Mouse (Mus musculus): ENCODE measurements around the gene Cd200. TPM values are rescaled to one million over a fixed set of nuclear protein-coding genes. Genes with fewer than 3 reads are reported as not detected.

Cd200 gene
- polyA plus RNA-seq, 1 experiment from 2014 or later = 8.8 TPM

DNA sequence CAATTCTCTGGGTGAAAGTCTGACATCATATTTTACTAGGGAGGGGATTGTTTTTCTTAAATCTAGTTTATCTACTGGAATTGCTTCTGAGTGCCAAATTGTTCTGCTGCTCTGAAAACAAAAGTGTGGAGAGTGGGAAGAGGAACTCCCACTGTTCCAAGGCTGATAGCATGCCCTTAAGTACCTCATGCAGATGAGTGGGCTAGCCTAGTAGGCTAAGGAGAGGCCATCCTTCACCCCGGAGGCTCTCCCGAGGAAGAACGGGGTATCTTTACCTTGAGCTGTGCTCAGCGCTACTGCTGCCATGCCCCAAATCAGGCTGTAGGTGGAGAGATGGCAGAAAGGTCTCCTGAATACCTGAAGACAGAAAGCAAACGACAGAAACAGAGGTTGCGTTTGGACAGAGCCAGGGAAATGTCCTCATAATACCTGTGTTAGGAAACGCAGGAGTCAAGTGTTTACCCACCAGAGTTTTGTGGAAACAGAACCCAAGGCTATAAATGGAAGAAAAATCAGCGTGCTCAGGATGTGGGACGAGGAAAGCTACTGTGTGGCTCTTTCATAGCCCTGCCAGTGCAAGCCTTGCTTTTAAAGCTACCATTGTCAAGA is 8.8 kb downstream of the Cd200 start:
- 60% methylated on average over 9 of the region's 9 CpGs for WGBS
- no peak overlapping the region for H3K9ac ChIP-seq (replicated peaks)
- no peak overlapping the region for H3K4me3 ChIP-seq (replicated peaks)
- H3K9me3 ChIP-seq = no peaks in the 10 kb centered on the region
- H3K36me3 ChIP-seq = no peaks in the 10 kb centered on the region
- H3K4me1 ChIP-seq (replicated peaks) = no peaks in the 10 kb centered on the region
- ATAC-seq (ENCODE audit: insufficient number of reproducible peaks, insufficient read depth, low FRiP score, low TSS enrichment, low read depth) = no peak
- H3K27ac ChIP-seq = 0 out of 2 replicates have a peak overlapping the region, but pooled peaks have one; percentile 7
- no peaks in the 10 kb centered on the region for H3K27me3 ChIP-seq
- no peak overlapping the region for H3K4me2 ChIP-seq

DNA sequence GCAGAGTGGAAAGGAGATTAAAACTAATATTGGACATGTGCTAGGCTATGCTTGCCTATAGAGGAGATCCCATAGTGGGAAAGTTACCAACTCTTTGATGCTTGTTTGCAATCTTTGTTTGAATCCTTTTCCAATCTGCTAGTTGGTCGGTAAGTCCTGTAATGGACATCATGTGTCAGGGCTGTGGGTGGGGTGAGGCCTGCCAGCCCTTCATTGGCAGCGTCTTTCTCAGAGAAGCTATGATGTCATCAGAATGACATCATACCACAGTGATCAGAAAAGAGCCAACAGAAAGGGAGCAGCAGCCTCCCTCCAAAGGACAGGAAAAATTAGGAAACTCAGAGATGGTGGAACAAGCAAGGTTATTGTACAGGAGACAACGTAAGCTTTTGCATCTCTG is 9.4 kb downstream of the Cd200 start:
- no peak overlapping the region for H3K9ac ChIP-seq (replicated peaks)
- H3K4me2 ChIP-seq = no peak overlapping the region
- WGBS = 87% methylated on average over 3 of the region's 3 CpGs
- no peak for ATAC-seq (ENCODE audit: insufficient number of reproducible peaks, insufficient read depth, low FRiP score, low TSS enrichment, low read depth)
- H3K4me3 ChIP-seq (replicated peaks) = no peak overlapping the region
- H3K27ac ChIP-seq = no peak overlapping the region
- no peaks in the 10 kb centered on the region for H3K36me3 ChIP-seq
- H3K27me3 ChIP-seq = no peaks in the 10 kb centered on the region
- no peaks in the 10 kb centered on the region for H3K4me1 ChIP-seq (replicated peaks)
- H3K9me3 ChIP-seq = no peaks in the 10 kb centered on the region

DNA sequence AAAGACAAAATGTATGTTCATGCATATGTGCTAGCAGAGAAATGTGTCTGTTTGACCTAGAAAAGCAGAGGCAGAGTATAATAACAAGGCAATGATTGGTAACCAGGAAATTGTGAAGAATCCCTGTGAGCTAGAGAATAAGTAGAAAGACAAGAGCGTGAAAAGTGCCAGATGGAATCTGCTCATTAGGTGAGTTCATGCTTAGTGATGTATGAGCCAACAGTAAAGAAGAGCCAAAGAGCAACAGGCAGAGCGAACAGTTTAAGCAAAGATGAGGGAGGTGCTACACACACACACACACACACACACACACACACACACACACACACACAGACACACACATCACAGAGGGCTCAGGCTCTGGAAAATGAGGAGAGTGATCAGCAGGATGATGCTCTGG is 11.4 kb downstream of the Cd200 start:
- no peaks in the 10 kb centered on the region for H3K27me3 ChIP-seq
- H3K4me1 ChIP-seq (replicated peaks) = no peaks in the 10 kb centered on the region
- no peak overlapping the region for H3K9ac ChIP-seq (replicated peaks)
- no peak overlapping the region for H3K4me3 ChIP-seq (replicated peaks)
- no peak for ATAC-seq (ENCODE audit: insufficient number of reproducible peaks, insufficient read depth, low FRiP score, low TSS enrichment, low read depth)
- WGBS = 87% methylated on average over 2 of the region's 2 CpGs
- no peaks in the 10 kb centered on the region for H3K9me3 ChIP-seq
- H3K4me2 ChIP-seq = no peak overlapping the region
- no peaks in the 10 kb centered on the region for H3K36me3 ChIP-seq
- no peak overlapping the region for H3K27ac ChIP-seq

DNA sequence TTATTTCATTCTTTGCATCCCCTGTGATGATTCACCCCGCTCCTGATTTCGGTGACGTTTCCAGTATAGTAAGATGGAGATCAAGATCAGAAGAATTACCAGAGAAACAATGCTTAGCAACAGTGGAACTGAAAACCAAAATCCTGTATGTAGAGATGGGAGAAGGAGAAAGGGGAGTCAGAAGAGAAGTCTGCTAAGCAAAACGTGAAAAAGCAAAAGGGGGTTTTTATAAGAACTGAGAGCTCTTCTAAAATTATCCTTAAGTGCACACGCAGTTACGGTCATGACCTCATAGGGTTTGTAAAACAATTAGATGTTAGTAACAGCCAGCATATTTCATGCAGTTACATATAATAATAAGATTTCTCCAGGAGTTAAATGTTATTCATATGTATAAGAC is 16.6 kb downstream of the Cd200 start:
- ATAC-seq (ENCODE audit: insufficient number of reproducible peaks, insufficient read depth, low FRiP score, low TSS enrichment, low read depth) = no peak
- Histone ChIP-seq H3K9me3 (no peaks in the 10 kb centered on the region), H3K27ac (no peak overlapping the region), H3K4me1 (replicated peaks) (no peaks in the 10 kb centered on the region), H3K9ac (replicated peaks) (no peak overlapping the region), H3K4me3 (replicated peaks) (no peak overlapping the region), H3K27me3 (no peaks in the 10 kb centered on the region), H3K36me3 (no peaks in the 10 kb centered on the region), H3K4me2 (no peak overlapping the region)
- WGBS = 92% methylated on average over 6 of the region's 6 CpGs

DNA sequence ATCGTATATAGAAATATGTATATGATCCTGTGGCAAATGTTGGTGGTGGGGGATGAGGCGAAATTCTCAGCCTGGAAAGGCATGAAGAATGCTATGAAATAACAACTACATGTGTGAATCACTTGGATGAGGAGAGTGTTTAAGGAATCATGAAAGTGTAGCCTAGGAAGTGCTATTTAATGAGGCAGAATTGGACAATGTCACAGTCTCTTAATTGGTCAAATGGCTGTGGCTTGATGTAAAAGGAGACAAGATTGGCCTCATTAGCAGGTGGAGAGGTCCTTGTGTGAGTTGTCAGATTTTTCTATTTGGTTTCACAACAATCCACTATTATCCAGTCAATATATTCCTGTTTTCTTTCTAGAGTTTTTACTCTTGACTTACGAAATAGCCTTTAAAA is 17.2 kb downstream of the Cd200 start:
- no peaks in the 10 kb centered on the region for H3K4me1 ChIP-seq (replicated peaks)
- H3K27me3 ChIP-seq = no peaks in the 10 kb centered on the region
- 85% methylated on average over 3 of the region's 3 CpGs for whole genome bisulfite sequencing
- H3K9me3 ChIP-seq = no peaks in the 10 kb centered on the region
- no peaks in the 10 kb centered on the region for H3K36me3 ChIP-seq
- H3K4me2 ChIP-seq = no peak overlapping the region
- no peak for ATAC-seq (ENCODE audit: insufficient number of reproducible peaks, insufficient read depth, low FRiP score, low TSS enrichment, low read depth)
- H3K27ac ChIP-seq = no peak overlapping the region
- H3K9ac ChIP-seq (replicated peaks) = no peak overlapping the region
- no peak overlapping the region for H3K4me3 ChIP-seq (replicated peaks)

DNA sequence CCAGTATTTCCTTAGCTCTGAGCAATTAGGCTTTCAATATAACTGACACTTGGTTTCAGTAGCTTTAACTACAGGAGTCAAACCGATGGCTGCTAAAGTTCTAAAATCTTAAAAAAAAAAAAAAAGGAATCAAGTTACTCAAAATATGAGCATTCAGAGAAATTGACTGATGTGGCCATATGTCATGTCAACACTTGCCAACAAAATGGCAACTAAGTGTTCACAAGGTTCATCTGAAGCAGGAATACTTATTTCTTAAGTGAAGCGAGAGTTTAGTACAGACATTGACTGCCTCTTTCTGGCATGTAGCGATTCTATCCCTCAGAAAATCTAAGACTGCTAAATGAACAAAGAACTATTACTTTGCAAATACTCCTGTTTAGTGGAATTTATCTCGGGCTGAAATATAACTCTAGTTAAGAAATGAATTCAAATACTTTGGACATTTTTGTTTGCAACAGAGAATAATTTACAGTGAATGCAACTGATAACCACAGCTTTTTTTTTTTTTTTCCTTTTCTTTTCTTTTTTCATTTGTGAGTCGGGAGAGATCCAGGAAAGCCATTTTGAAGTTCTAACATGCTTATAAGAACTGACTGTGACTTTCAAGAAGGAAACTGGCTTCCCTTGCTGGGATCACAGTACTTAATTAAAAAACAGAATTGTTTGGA is 18.4 kb downstream of the Cd200 start:
- no peak overlapping the region for H3K9ac ChIP-seq (replicated peaks)
- no peak overlapping the region for H3K4me2 ChIP-seq
- H3K27me3 ChIP-seq = no peaks in the 10 kb centered on the region
- no peaks in the 10 kb centered on the region for H3K9me3 ChIP-seq
- no peak overlapping the region for H3K4me3 ChIP-seq (replicated peaks)
- H3K36me3 ChIP-seq = no peaks in the 10 kb centered on the region
- no peak for ATAC-seq (ENCODE audit: insufficient number of reproducible peaks, insufficient read depth, low FRiP score, low TSS enrichment, low read depth)
- no peaks in the 10 kb centered on the region for H3K4me1 ChIP-seq (replicated peaks)
- WGBS = 71% methylated on average over 5 of the region's 5 CpGs
- no peak overlapping the region for H3K27ac ChIP-seq

DNA sequence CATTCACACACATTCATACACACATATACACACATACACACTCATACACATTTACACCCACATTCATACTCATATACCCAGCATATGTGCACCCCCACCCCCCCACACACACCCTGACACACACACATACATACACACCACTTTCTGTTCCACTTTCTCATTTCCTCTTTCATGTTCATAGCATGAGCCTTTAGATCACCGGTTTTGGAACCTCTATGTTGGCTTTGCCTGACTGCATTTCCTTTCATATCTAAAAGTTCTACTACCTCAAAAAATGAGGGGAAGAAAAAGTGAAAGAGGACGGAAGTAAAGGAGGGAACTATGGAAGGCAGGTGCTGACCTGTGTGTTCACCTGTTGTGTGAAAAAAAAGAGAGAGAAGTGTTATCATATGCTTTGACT is 19.0 kb downstream of the Cd200 start:
- Histone ChIP-seq H3K27me3 (no peaks in the 10 kb centered on the region), H3K9ac (replicated peaks) (no peak overlapping the region), H3K36me3 (no peaks in the 10 kb centered on the region), H3K4me3 (replicated peaks) (no peak overlapping the region), H3K9me3 (no peaks in the 10 kb centered on the region), H3K4me1 (replicated peaks) (no peaks in the 10 kb centered on the region), H3K4me2 (no peak overlapping the region), H3K27ac (no peak overlapping the region)
- WGBS = 83% methylated on average over 2 of the region's 2 CpGs
- ATAC-seq (ENCODE audit: insufficient number of reproducible peaks, insufficient read depth, low FRiP score, low TSS enrichment, low read depth) = no peak

DNA sequence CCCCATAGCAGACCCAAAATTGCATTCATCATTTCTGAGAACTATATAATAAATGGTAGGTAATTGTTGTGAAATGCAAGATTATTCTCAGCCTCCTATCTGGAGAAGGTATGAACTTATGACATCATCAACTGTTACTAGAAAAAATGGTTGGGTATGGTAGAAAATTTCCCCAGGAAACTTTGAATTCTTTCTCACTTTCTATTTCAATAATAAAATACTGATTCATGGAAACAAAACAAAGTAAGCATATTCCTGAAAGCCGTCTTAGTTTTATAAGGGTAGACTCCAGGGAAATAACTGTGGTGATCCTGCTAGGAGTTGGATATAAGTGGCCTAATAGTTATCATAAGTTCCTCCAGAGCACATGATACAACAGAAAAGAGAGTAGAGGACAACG is 19.8 kb downstream of the Cd200 start:
- WGBS = 87% methylated on average over 2 of the region's 2 CpGs
- Histone ChIP-seq H3K9me3 (no peaks in the 10 kb centered on the region), H3K27ac (no peak overlapping the region), H3K4me2 (no peak overlapping the region), H3K9ac (replicated peaks) (no peak overlapping the region), H3K36me3 (no peaks in the 10 kb centered on the region), H3K4me3 (replicated peaks) (no peak overlapping the region), H3K27me3 (no peaks in the 10 kb centered on the region), H3K4me1 (replicated peaks) (no peaks in the 10 kb centered on the region)
- ATAC-seq (ENCODE audit: insufficient number of reproducible peaks, insufficient read depth, low FRiP score, low TSS enrichment, low read depth) = no peak

DNA sequence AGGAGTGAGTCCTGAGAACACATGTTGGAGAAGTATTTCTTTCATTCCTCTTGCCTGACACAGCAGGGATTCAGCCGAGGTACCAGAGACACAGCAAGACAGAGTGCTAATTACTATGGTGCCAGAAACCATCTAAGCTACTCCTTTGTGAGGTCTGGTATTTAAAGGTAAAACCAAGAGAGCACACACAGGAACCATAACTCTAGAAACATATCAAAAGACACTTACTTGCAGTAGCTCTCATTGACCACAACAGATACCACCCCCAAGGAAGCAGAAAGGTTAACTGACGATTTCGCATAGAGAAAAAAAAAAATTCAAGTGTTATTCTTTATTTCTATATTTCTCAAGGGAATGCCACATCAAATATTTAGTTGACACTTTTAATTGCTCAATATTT is 27.0 kb downstream of the Cd200 start:
- H3K36me3 ChIP-seq = no peaks in the 10 kb centered on the region
- H3K9me3 ChIP-seq = no peaks in the 10 kb centered on the region
- no peak overlapping the region for H3K4me2 ChIP-seq
- whole genome bisulfite sequencing = 78% methylated on average over 3 of the region's 3 CpGs
- no peak overlapping the region for H3K4me3 ChIP-seq (replicated peaks)
- no peak for ATAC-seq (ENCODE audit: insufficient number of reproducible peaks, insufficient read depth, low FRiP score, low TSS enrichment, low read depth)
- H3K27ac ChIP-seq = no peak overlapping the region
- no peak overlapping the region for H3K9ac ChIP-seq (replicated peaks)
- H3K4me1 ChIP-seq (replicated peaks) = no peaks in the 10 kb centered on the region
- H3K27me3 ChIP-seq = no peaks in the 10 kb centered on the region

DNA sequence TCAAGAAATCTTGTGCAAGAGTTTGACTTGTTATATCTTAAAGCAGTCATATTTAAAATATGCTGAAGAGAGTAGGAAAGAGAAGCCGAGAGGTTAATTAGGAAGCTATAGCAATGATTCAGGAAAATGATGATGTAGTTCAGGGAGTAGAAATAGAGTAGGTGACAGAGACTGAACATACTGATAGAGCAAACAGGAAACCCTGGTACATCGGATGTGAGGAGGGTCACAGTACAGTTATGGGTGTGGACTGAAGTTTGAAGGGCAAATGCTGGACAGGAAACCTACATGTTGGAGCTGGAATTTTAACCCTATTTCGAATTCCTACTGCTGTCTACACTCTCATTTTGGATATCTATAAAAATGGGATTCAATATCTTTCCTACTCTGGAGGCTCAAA is 29.9 kb downstream of the Cd200 start:
- Histone ChIP-seq H3K9ac (replicated peaks) (no peak overlapping the region), H3K4me2 (no peak overlapping the region), H3K27ac (no peak overlapping the region), H3K9me3 (no peaks in the 10 kb centered on the region), H3K4me1 (replicated peaks) (no peaks in the 10 kb centered on the region), H3K36me3 (no peaks in the 10 kb centered on the region), H3K27me3 (no peaks in the 10 kb centered on the region), H3K4me3 (replicated peaks) (no peak overlapping the region)
- ATAC-seq (ENCODE audit: insufficient number of reproducible peaks, insufficient read depth, low FRiP score, low TSS enrichment, low read depth) = no peak
- WGBS = 79% methylated on average over 3 of the region's 3 CpGs

DNA sequence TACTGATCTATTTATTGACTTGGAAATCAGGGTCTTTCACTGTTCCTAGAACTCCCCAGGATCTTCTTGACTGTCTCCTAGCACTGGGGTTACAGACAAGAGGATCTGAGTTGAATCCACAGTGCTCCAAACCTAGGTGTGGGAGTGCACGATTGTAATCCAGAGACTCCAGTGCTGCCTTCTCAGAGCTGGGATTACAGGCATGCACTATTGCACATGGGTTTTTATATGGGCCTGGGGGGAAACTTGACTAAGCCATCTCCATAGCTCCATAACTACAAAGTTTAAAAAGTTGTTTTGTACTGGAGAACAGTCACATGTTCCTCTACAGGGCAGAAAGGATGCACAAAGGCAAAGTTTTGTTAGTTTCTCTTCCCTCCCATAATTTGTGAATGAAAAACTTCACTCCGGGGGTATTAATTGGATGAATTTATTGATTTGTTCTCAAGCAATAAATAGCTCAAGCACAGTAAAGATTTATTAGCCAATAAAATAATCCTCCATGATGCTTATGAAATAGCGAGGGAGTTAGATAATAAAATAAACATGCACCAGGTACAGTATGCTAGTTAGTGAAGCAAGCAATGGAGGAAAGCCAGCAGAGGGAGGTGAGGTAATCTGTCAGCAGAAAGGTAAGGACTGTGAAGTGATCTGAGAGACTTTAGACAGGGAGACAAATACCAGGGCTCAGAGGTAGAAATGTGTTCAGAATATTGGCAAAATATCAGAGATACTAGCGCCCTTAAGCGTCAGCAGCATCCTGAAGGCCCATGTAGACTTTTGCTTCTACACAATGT is 30.5 kb downstream of the Cd200 start:
- Histone ChIP-seq H3K4me3 (replicated peaks) (no peak overlapping the region), H3K4me1 (replicated peaks) (no peaks in the 10 kb centered on the region), H3K4me2 (no peak overlapping the region), H3K9me3 (no peaks in the 10 kb centered on the region), H3K27ac (no peak overlapping the region), H3K27me3 (no peaks in the 10 kb centered on the region), H3K9ac (replicated peaks) (no peak overlapping the region), H3K36me3 (no peaks in the 10 kb centered on the region)
- WGBS = 69% methylated on average over 5 of the region's 5 CpGs
- ATAC-seq (ENCODE audit: insufficient number of reproducible peaks, insufficient read depth, low FRiP score, low TSS enrichment, low read depth) = peak; percentile 52; the same call in 1 of the 2 replicates

All from limb, embryonic 12.5 days (tissue).